Mouse (Mus musculus): ENCODE data around the gene Phf24.

GRCm38 (mm10) chr4:42920726-42921125 is 4.3 kb downstream of the Phf24 start:
- TF ChIP-seq POLR2A (IDR thresholded peaks at IDR 0.05; ENCODE audit: low read depth, low read length) = no peak
- TF ChIP-seq CTCF (IDR thresholded peaks at IDR 0.05; ENCODE audit: extremely low read depth, insufficient read depth, insufficient read length, insufficient replicate concordance) = no peak
